Mouse (Mus musculus): ENCODE results near the gene Fam219b. TPM values are rescaled to one million over a fixed set of nuclear protein-coding genes. Genes with fewer than 3 reads are reported as not detected.

Fam219b gene
- polyA plus RNA-seq, 1 experiment = 20.9 TPM

GRCm38 (mm10) chr9:57541312-57541711, 4.0 kb downstream of the Fam219b start:
- Histone ChIP-seq H3ac (ENCODE audit: control insufficient read depth, insufficient read length, low read depth) (no peak overlapping the region), H3K79me3 (ENCODE audit: low read depth) (peaks cover 9% of the 10 kb centered on the region), H3K79me2 (ENCODE audit: control insufficient read depth, insufficient read depth) (peaks cover 16% of the 10 kb centered on the region), H3K27me3 (ENCODE audit: control insufficient read depth, insufficient read depth, insufficient read length) (no peaks in the 10 kb centered on the region), H3K4me3 (ENCODE audit: insufficient read depth, poor library complexity, severe bottlenecking) (no peak overlapping the region), H3K36me3 (ENCODE audit: control insufficient read depth, insufficient read depth) (peaks cover 57% of the 10 kb centered on the region)
- TF ChIP-seq MYOD1 (IDR thresholded peaks at IDR 0.05; ENCODE audit: control insufficient read depth, insufficient read length, low read depth) (no peak), CEBPB (IDR thresholded peaks at IDR 0.05; ENCODE audit: low read depth) (no peak), USF1 (IDR thresholded peaks at IDR 0.05; ENCODE audit: low read depth) (no peak), MYOG (IDR thresholded peaks at IDR 0.05; ENCODE audit: control insufficient read depth, extremely low read depth, insufficient read length) (no peak), MAX (IDR thresholded peaks at IDR 0.05) (no peak), CTCF (IDR thresholded peaks at IDR 0.05; ENCODE audit: control insufficient read depth, insufficient read depth, insufficient read length) (no peak), FOSL1 (IDR thresholded peaks at IDR 0.05; ENCODE audit: insufficient read depth, low read length, poor library complexity, severe bottlenecking) (no peak)

GRCm38 (mm10) chr9:57543951-57544350, 6.6 kb downstream of the Fam219b start:
- Histone ChIP-seq H3ac (ENCODE audit: control insufficient read depth, insufficient read length, low read depth) (no peak overlapping the region), H3K79me2 (ENCODE audit: control insufficient read depth, insufficient read depth) (peaks cover 1% of the 10 kb centered on the region), H3K4me3 (ENCODE audit: insufficient read depth, poor library complexity, severe bottlenecking) (no peak overlapping the region), H3K27me3 (ENCODE audit: control insufficient read depth, insufficient read depth, insufficient read length) (no peaks in the 10 kb centered on the region), H3K36me3 (ENCODE audit: control insufficient read depth, insufficient read depth) (peaks cover 71% of the 10 kb centered on the region), H3K79me3 (ENCODE audit: low read depth) (no peaks in the 10 kb centered on the region)
- no peak for TF ChIP-seq MYOD1 (IDR thresholded peaks at IDR 0.05; ENCODE audit: control insufficient read depth, insufficient read length, low read depth)
- TF ChIP-seq FOSL1 (IDR thresholded peaks at IDR 0.05; ENCODE audit: insufficient read depth, low read length, poor library complexity, severe bottlenecking) = no peak
- TF ChIP-seq CTCF (IDR thresholded peaks at IDR 0.05; ENCODE audit: control insufficient read depth, insufficient read depth, insufficient read length) = no peak
- no peak for TF ChIP-seq USF1 (IDR thresholded peaks at IDR 0.05; ENCODE audit: low read depth)
- no peak for TF ChIP-seq MYOG (IDR thresholded peaks at IDR 0.05; ENCODE audit: control insufficient read depth, extremely low read depth, insufficient read length)
- TF ChIP-seq MAX (IDR thresholded peaks at IDR 0.05) = no peak
- TF ChIP-seq CEBPB (IDR thresholded peaks at IDR 0.05; ENCODE audit: low read depth) = no peak

GRCm38 (mm10) chr9:57547287-57547686, 10.0 kb downstream of the Fam219b start:
- no peak overlapping the region for H3ac ChIP-seq (ENCODE audit: control insufficient read depth, insufficient read length, low read depth)
- no peak for TF ChIP-seq USF1 (IDR thresholded peaks at IDR 0.05; ENCODE audit: low read depth)
- TF ChIP-seq CEBPB (IDR thresholded peaks at IDR 0.05; ENCODE audit: low read depth) = no peak
- no peak for TF ChIP-seq CTCF (IDR thresholded peaks at IDR 0.05; ENCODE audit: control insufficient read depth, insufficient read depth, insufficient read length)
- TF ChIP-seq FOSL1 (IDR thresholded peaks at IDR 0.05; ENCODE audit: insufficient read depth, low read length, poor library complexity, severe bottlenecking) = no peak
- TF ChIP-seq MYOG (IDR thresholded peaks at IDR 0.05; ENCODE audit: control insufficient read depth, extremely low read depth, insufficient read length) = no peak
- no peak for TF ChIP-seq MYOD1 (IDR thresholded peaks at IDR 0.05; ENCODE audit: control insufficient read depth, insufficient read length, low read depth)
- TF ChIP-seq MAX (IDR thresholded peaks at IDR 0.05) = no peak
- H3K4me3 ChIP-seq (ENCODE audit: insufficient read depth, poor library complexity, severe bottlenecking) = no peak overlapping the region
- H3K79me2 ChIP-seq (ENCODE audit: control insufficient read depth, insufficient read depth) = peaks cover 8% of the 10 kb centered on the region
- H3K36me3 ChIP-seq (ENCODE audit: control insufficient read depth, insufficient read depth) = peaks cover 52% of the 10 kb centered on the region
- H3K79me3 ChIP-seq (ENCODE audit: low read depth) = peaks cover 6% of the 10 kb centered on the region
- no peaks in the 10 kb centered on the region for H3K27me3 ChIP-seq (ENCODE audit: control insufficient read depth, insufficient read depth, insufficient read length)

- Histone ChIP-seq H3K36me3 (ENCODE audit: control insufficient read depth, insufficient read depth) (peaks cover 46% of the 10 kb centered on the region), H3K79me2 (ENCODE audit: control insufficient read depth, insufficient read depth) (peaks cover 10% of the 10 kb centered on the region), H3ac (ENCODE audit: control insufficient read depth, insufficient read length, low read depth) (no peak overlapping the region), H3K79me3 (ENCODE audit: low read depth) (peaks cover 6% of the 10 kb centered on the region), H3K27me3 (ENCODE audit: control insufficient read depth, insufficient read depth, insufficient read length) (no peaks in the 10 kb centered on the region), H3K4me3 (ENCODE audit: insufficient read depth, poor library complexity, severe bottlenecking) (no peak overlapping the region)
- TF ChIP-seq CEBPB (IDR thresholded peaks at IDR 0.05; ENCODE audit: low read depth) (no peak), CTCF (IDR thresholded peaks at IDR 0.05; ENCODE audit: control insufficient read depth, insufficient read depth, insufficient read length) (no peak), MYOG (IDR thresholded peaks at IDR 0.05; ENCODE audit: control insufficient read depth, extremely low read depth, insufficient read length) (no peak), MAX (IDR thresholded peaks at IDR 0.05) (no peak), FOSL1 (IDR thresholded peaks at IDR 0.05; ENCODE audit: insufficient read depth, low read length, poor library complexity, severe bottlenecking) (no peak), USF1 (IDR thresholded peaks at IDR 0.05; ENCODE audit: low read depth) (no peak), MYOD1 (IDR thresholded peaks at IDR 0.05; ENCODE audit: control insufficient read depth, insufficient read length, low read depth) (no peak)
These were observed 10.5 kb downstream of the Fam219b start for GRCm38 (mm10) chr9:57547869-57548268.

GRCm38 (mm10) chr9:57549186-57549585, 11.9 kb downstream of the Fam219b start:
- Histone ChIP-seq H3K4me3 (ENCODE audit: insufficient read depth, poor library complexity, severe bottlenecking) (no peak overlapping the region), H3K36me3 (ENCODE audit: control insufficient read depth, insufficient read depth) (peaks cover 35% of the 10 kb centered on the region), H3ac (ENCODE audit: control insufficient read depth, insufficient read length, low read depth) (no peak overlapping the region), H3K79me2 (ENCODE audit: control insufficient read depth, insufficient read depth) (peaks cover 10% of the 10 kb centered on the region), H3K79me3 (ENCODE audit: low read depth) (peaks cover 6% of the 10 kb centered on the region), H3K27me3 (ENCODE audit: control insufficient read depth, insufficient read depth, insufficient read length) (no peaks in the 10 kb centered on the region)
- TF ChIP-seq MYOD1 (IDR thresholded peaks at IDR 0.05; ENCODE audit: control insufficient read depth, insufficient read length, low read depth) (no peak), MAX (IDR thresholded peaks at IDR 0.05) (no peak), MYOG (IDR thresholded peaks at IDR 0.05; ENCODE audit: control insufficient read depth, extremely low read depth, insufficient read length) (no peak), USF1 (IDR thresholded peaks at IDR 0.05; ENCODE audit: low read depth) (no peak), CEBPB (IDR thresholded peaks at IDR 0.05; ENCODE audit: low read depth) (no peak), CTCF (IDR thresholded peaks at IDR 0.05; ENCODE audit: control insufficient read depth, insufficient read depth, insufficient read length) (no peak), FOSL1 (IDR thresholded peaks at IDR 0.05; ENCODE audit: insufficient read depth, low read length, poor library complexity, severe bottlenecking) (no peak)

All from C2C12 (cell line).